Mouse (Mus musculus) intestine, embryonic 15.5 days (tissue): ENCODE measurements at regions not wholly inside any gene's neighbourhood (a gene's known extent, or its start where the extent isn't known, plus 50 kb on each side); places are given as distances from the start of the nearest gene placed in this dataset.

ENCODE experiments used
- ATAC-seq: fragments of 200-750 bp; cut with Nextera tagmentation; 2 replicates; pipeline ENCODE4 v1.8.0; 2017; ENCODE audit warnings: moderate TSS enrichment, moderate library complexity
- H3K27ac ChIP-seq: fragments of 300-500 bp; sonication (generic); 2 replicates; pipeline ENCODE4 v1.5.1; 2015; ENCODE audit warnings: mild to moderate bottlenecking, inconsistent platforms
- H3K27me3 ChIP-seq: fragments of 300-500 bp; sonication (generic); replicated peaks from 2 replicates; pipeline ENCODE4 v1.6.1; 2015; ENCODE audit warnings: inconsistent platforms
- H3K36me3 ChIP-seq: fragments of 300-500 bp; sonication (generic); 2 replicates; pipeline ENCODE4 v1.6.1; 2015; ENCODE audit warnings: inconsistent platforms
- H3K4me1 ChIP-seq: fragments of 300-500 bp; sonication (generic); replicated peaks from 2 replicates; pipeline ENCODE4 v1.6.1; 2015; ENCODE audit warnings: inconsistent platforms
- H3K4me2 ChIP-seq: fragments of 300-500 bp; sonication (generic); replicated peaks from 2 replicates; pipeline ENCODE4 v1.6.1; 2015; ENCODE audit warnings: mild to moderate bottlenecking, inconsistent platforms
- H3K4me3 ChIP-seq: fragments of 300-500 bp; sonication (generic); replicated peaks from 2 replicates; pipeline ENCODE4 v1.5.1; 2015; ENCODE audit warnings: inconsistent platforms
- H3K9ac ChIP-seq: fragments of 300-500 bp; sonication (generic); 2 replicates; pipeline ENCODE4 v1.6.1; 2015; ENCODE audit warnings: inconsistent platforms
- H3K9me3 ChIP-seq: fragments of 300-500 bp; sonication (generic); 2 replicates; pipeline ENCODE4 v1.6.1; 2016; ENCODE audit warnings: inconsistent platforms
- WGBS: fragments of 180-500 bp; shearing (Covaris S2); methylation state at CpG from one replicate; pipeline ENCODE4 v1.1.7; 2015; 5-methylcytosine and 5-hydroxymethylcytosine counted together

DNA sequence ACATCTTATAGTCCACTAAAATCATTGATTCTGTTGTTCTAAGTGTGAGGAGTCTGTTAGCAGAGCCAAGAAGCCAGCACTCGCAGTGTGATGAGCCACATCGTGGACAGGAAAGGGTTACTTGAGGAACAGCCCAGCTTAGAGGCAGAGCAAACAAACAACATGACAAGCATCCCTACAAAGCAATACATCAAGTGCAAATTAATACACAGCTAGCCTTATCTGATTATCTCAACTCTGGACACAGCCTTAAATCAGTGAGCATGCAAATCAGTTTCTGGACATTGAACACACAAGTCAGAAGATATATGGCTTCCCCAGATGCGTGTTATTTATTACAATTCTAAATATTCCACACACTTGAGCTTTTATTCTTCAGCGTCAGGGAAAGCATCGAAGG lies 52.4 kb upstream of the 4932438A13Rik start:
- no peak for ATAC-seq
- 40% methylated on average over 5 of the region's 5 CpGs for WGBS

More for the DNA sequence above, 52.4 kb upstream of the 4932438A13Rik start:
- no peaks in the 10 kb centered on the region for H3K4me1 ChIP-seq
- no peak overlapping the region for H3K4me2 ChIP-seq
- no peak overlapping the region for H3K4me3 ChIP-seq
- H3K9me3 ChIP-seq, result no peaks in the 10 kb centered on the region
- H3K27me3 ChIP-seq, result no peaks in the 10 kb centered on the region
- H3K9ac ChIP-seq, result no peak overlapping the region
- no peak overlapping the region for H3K27ac ChIP-seq
- H3K36me3 ChIP-seq, result no peaks in the 10 kb centered on the region
